Mouse (Mus musculus): ENCODE data around the gene Mog. TPM values are rescaled to one million over a fixed set of nuclear protein-coding genes. Genes with fewer than 3 reads are reported as not detected.
"Not testable (repeated sequence)": the region's sequence is repeated elsewhere in the genome, so short reads cannot be mapped to it uniquely, and the experiment has no call there.

Gene Mog
- polyA plus RNA-seq, 1 experiment from 2014 or later, result 2.9 TPM

GRCm38 (mm10) chr17:36990630-36991029, 32.6 kb downstream of the Mog start:
- 89% methylated on average over 5 of the region's 6 CpGs for WGBS
- not testable (repeated sequence) for H3K4me2 ChIP-seq (ENCODE audit: low read length); H3K9ac ChIP-seq (replicated peaks; ENCODE audit: low read depth, low read length); H3K36me3 ChIP-seq (ENCODE audit: control insufficient read depth, insufficient read depth); H3K4me3 ChIP-seq (replicated peaks; ENCODE audit: low read length); ATAC-seq; H3K9me3 ChIP-seq (ENCODE audit: control insufficient read depth, low read length); H3K27ac ChIP-seq (ENCODE audit: low read length); H3K4me1 ChIP-seq (replicated peaks; ENCODE audit: control insufficient read depth, insufficient read depth, low read length)
- H3K27me3 ChIP-seq (replicated peaks; ENCODE audit: control insufficient read depth, insufficient read depth, low read length), result peaks cover 19% of the 10 kb centered on the region

DNA sequence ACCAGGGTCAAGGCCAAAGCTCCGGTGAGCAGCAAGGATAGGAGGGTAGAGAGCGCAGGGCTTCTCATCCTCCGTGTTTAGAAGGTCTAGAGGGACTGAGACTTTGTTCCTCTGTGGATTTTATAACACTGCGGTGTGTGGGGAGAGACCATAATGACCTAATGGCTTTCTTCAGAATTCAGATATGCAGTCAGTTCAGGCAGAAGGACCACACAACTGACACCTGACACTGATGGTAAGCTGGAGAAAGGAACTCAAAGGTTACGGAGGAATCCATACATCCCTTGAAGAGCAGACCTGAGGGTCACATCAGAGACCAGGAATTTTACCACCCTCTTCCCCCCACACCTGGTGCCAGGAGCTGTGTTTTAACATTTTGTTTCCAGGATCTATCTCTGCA, 33.8 kb downstream of the Mog start, which contains the start of gene H2-M5:
H2-M5 (minus strand) TSS at position 101 of the 400 bp plus-strand sequence.
- WGBS, result 20% methylated on average over 5 of the region's 5 CpGs
- Histone ChIP-seq H3K27me3 (replicated peaks; ENCODE audit: control insufficient read depth, insufficient read depth, low read length) (peaks cover 19% of the 10 kb centered on the region), H3K27ac (ENCODE audit: low read length) (no peak within 1 kb of the TSS), H3K4me2 (ENCODE audit: low read length) (peak within 1 kb of the TSS; percentile 5; the same call in 1 of the 2 replicates), H3K9ac (replicated peaks; ENCODE audit: low read depth, low read length) (no peak within 1 kb of the TSS), H3K36me3 (ENCODE audit: control insufficient read depth, insufficient read depth) (no peaks in the 10 kb centered on the region), H3K4me3 (replicated peaks; ENCODE audit: low read length) (0 out of 2 replicates have a peak within 1 kb of the TSS, but pooled peaks have one; percentile 9), H3K4me1 (replicated peaks; ENCODE audit: control insufficient read depth, insufficient read depth, low read length) (no peaks in the 10 kb centered on the region), H3K9me3 (ENCODE audit: control insufficient read depth, low read length) (no peaks in the 10 kb centered on the region)
- ATAC-seq, result no peak

DNA sequence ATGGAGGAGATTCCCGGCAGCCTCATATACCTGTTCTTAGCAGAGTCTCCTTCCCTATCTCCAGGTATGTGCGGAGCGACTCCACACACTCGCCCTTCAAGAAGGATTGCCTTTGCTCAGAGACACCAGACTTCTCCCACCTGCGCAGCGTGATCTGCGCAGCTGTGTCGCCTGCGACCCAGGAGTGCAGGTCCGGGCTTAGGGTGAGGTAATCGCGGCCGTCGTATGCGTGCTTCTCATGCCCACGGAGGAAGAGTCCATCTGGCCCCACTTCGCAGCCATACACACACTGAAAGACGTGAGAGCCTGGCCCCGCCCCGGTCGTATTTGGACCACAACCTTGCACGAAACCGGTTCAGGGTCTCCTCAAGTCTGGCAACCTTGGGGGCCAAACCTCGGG, 34.7 kb downstream of the Mog start:
- peak overlapping the region; percentile 5; the same call in 1 of the 2 replicates for H3K4me2 ChIP-seq (ENCODE audit: low read length)
- H3K9me3 ChIP-seq (ENCODE audit: control insufficient read depth, low read length), result no peaks in the 10 kb centered on the region
- H3K27me3 ChIP-seq (replicated peaks; ENCODE audit: control insufficient read depth, insufficient read depth, low read length), result peaks cover 19% of the 10 kb centered on the region
- H3K27ac ChIP-seq (ENCODE audit: low read length), result no peak overlapping the region
- 0 out of 2 replicates have a peak overlapping the region, but pooled peaks have one; percentile 9 for H3K4me3 ChIP-seq (replicated peaks; ENCODE audit: low read length)
- no peaks in the 10 kb centered on the region for H3K36me3 ChIP-seq (ENCODE audit: control insufficient read depth, insufficient read depth)
- WGBS, result 6% methylated on average over 24 of the region's 24 CpGs
- H3K9ac ChIP-seq (replicated peaks; ENCODE audit: low read depth, low read length), result no peak overlapping the region
- ATAC-seq, result 0 out of 2 replicates have a peak, but pooled peaks have one; percentile 12
- H3K4me1 ChIP-seq (replicated peaks; ENCODE audit: control insufficient read depth, insufficient read depth, low read length), result no peaks in the 10 kb centered on the region

DNA sequence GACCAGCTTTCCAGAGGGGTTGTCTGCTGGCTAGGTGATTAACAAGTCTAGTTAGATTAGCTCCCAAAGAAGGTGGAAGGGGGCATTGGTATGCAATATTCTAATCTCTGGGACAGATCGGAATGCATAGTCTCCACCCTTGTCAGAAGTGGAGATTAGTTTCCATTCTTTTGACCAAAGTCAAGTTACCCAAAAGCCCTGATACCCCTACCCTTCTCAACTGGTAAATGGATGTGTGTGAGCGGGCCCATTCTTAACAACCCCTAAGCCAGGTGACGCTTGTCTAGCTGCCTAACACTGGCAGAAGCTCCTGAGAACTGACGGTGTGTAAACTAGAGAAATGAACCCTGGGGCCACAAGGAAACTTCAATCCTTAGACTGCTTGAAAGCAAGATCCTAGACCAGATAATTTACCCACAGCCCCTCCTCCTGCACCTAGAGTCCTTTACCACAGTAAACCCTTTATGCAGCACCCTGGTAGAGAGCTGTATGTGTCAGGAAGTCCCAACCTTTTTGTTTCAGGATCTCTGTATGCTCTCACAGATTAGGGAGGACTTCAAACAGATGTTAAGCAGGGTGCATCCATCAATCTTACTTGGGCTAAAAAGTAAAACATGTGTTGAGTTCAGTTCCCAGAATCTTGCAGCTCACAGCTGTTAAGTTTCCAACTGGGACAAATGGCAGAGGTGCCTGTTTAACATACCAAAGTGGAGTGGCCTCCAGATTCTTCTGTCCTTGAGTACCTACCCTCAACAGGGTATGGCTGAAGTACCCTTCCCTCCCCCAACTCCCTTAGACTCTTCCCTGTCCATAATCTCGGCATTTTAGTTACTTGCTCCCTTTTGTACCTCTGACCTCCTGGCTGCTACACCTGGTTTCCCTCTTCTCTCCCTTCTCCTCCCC, 40.7 kb downstream of the Mog start:
- ATAC-seq, result no peak
- H3K27me3 ChIP-seq (replicated peaks; ENCODE audit: control insufficient read depth, insufficient read depth, low read length), result peaks cover 3% of the 10 kb centered on the region; the same call in 1 of the 2 replicates
- no peaks in the 10 kb centered on the region for H3K4me1 ChIP-seq (replicated peaks; ENCODE audit: control insufficient read depth, insufficient read depth, low read length)

GRCm38 (mm10) chr17:36981845-36982244, 41.4 kb downstream of the Mog start:
- H3K27ac ChIP-seq (ENCODE audit: low read length), result no peak overlapping the region
- H3K4me2 ChIP-seq (ENCODE audit: low read length), result no peak overlapping the region
- no peaks in the 10 kb centered on the region for H3K36me3 ChIP-seq (ENCODE audit: control insufficient read depth, insufficient read depth)
- H3K27me3 ChIP-seq (replicated peaks; ENCODE audit: control insufficient read depth, insufficient read depth, low read length), result no peaks in the 10 kb centered on the region
- no peaks in the 10 kb centered on the region for H3K9me3 ChIP-seq (ENCODE audit: control insufficient read depth, low read length)
- no peak for ATAC-seq
- H3K4me1 ChIP-seq (replicated peaks; ENCODE audit: control insufficient read depth, insufficient read depth, low read length), result no peaks in the 10 kb centered on the region
- 5% methylated on average over 4 of the region's 4 CpGs for WGBS
- H3K9ac ChIP-seq (replicated peaks; ENCODE audit: low read depth, low read length), result no peak overlapping the region
- no peak overlapping the region for H3K4me3 ChIP-seq (replicated peaks; ENCODE audit: low read length)

More for the DNA sequence above, 40.7 kb downstream of the Mog start:
- Histone ChIP-seq H3K36me3 (ENCODE audit: control insufficient read depth, insufficient read depth) (no peaks in the 10 kb centered on the region), H3K4me3 (replicated peaks; ENCODE audit: low read length) (no peak overlapping the region), H3K9me3 (ENCODE audit: control insufficient read depth, low read length) (no peaks in the 10 kb centered on the region), H3K27ac (ENCODE audit: low read length) (no peak overlapping the region), H3K9ac (replicated peaks; ENCODE audit: low read depth, low read length) (no peak overlapping the region), H3K4me2 (ENCODE audit: low read length) (no peak overlapping the region)
- 40% methylated on average over 5 of the region's 5 CpGs for WGBS

- no peak within 1 kb of the TSS for H3K9ac ChIP-seq (replicated peaks; ENCODE audit: low read depth, low read length)
- WGBS, result 10% methylated on average over 18 of the region's 18 CpGs
- ATAC-seq, result no peak
These were observed 41.9 kb downstream of the Mog start, which contains the start of gene 2410137M14Rik for GRCm38 (mm10) chr17:36981221-36981813. TSS of gene 2410137M14Rik (minus strand) at chr17:36981237.

DNA sequence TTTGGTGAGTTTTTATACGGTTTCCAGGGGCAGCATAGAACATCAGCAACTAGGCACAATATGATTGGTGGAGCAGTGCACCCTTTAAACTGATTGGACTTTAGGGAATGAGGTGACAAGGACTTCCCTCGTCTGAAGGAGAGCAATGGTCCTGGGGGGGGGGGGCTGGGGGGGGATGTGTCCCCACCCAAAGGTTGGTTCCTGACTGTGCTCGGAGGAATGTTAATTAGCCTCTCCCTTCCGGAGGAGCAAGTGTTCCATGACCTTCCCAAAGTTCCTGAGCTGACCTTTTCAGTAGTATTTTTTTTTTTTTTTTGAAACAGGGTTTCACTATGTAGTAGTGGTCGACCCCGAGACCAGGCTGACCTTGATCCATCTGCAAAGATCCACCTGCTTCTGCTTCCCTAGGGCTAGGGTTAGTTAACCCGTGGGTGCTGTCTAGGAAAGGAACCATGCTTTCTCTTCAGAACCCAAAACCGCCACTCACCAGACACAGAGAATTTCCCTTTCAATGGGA, 49.9 kb downstream of the Mog start:
- H3K4me1 ChIP-seq (replicated peaks; ENCODE audit: control insufficient read depth, insufficient read depth, low read length), result no peaks in the 10 kb centered on the region
- no peak for ATAC-seq
- no peak overlapping the region for H3K4me3 ChIP-seq (replicated peaks; ENCODE audit: low read length)
- WGBS, result 79% methylated on average over 8 of the region's 8 CpGs
- no peaks in the 10 kb centered on the region for H3K36me3 ChIP-seq (ENCODE audit: control insufficient read depth, insufficient read depth)
- H3K4me2 ChIP-seq (ENCODE audit: low read length), result no peak overlapping the region
- no peak overlapping the region for H3K9ac ChIP-seq (replicated peaks; ENCODE audit: low read depth, low read length)
- H3K27me3 ChIP-seq (replicated peaks; ENCODE audit: control insufficient read depth, insufficient read depth, low read length), result no peaks in the 10 kb centered on the region
- H3K9me3 ChIP-seq (ENCODE audit: control insufficient read depth, low read length), result no peaks in the 10 kb centered on the region
- no peak overlapping the region for H3K27ac ChIP-seq (ENCODE audit: low read length)

More at GRCm38 (mm10) chr17:36981221-36981813, 41.9 kb downstream of the Mog start, which contains the start of gene 2410137M14Rik:
- Histone ChIP-seq H3K4me1 (replicated peaks; ENCODE audit: control insufficient read depth, insufficient read depth, low read length) (no peaks in the 10 kb centered on the region), H3K27ac (ENCODE audit: low read length) (no peak within 1 kb of the TSS), H3K27me3 (replicated peaks; ENCODE audit: control insufficient read depth, insufficient read depth, low read length) (no peaks in the 10 kb centered on the region), H3K36me3 (ENCODE audit: control insufficient read depth, insufficient read depth) (no peaks in the 10 kb centered on the region), H3K9me3 (ENCODE audit: control insufficient read depth, low read length) (no peaks in the 10 kb centered on the region), H3K4me3 (replicated peaks; ENCODE audit: low read length) (no peak within 1 kb of the TSS), H3K4me2 (ENCODE audit: low read length) (no peak within 1 kb of the TSS)

GRCm38 (mm10) chr17:36972791-36973190, 50.4 kb downstream of the Mog start:
- H3K4me2 ChIP-seq (ENCODE audit: low read length), result no peak overlapping the region
- no peaks in the 10 kb centered on the region for H3K9me3 ChIP-seq (ENCODE audit: control insufficient read depth, low read length)
- ATAC-seq, result no peak
- H3K4me3 ChIP-seq (replicated peaks; ENCODE audit: low read length), result no peak overlapping the region
- H3K9ac ChIP-seq (replicated peaks; ENCODE audit: low read depth, low read length), result no peak overlapping the region
- no peaks in the 10 kb centered on the region for H3K4me1 ChIP-seq (replicated peaks; ENCODE audit: control insufficient read depth, insufficient read depth, low read length)
- H3K27me3 ChIP-seq (replicated peaks; ENCODE audit: control insufficient read depth, insufficient read depth, low read length), result no peaks in the 10 kb centered on the region
- no peaks in the 10 kb centered on the region for H3K36me3 ChIP-seq (ENCODE audit: control insufficient read depth, insufficient read depth)
- 87% methylated on average over 3 of the region's 3 CpGs for WGBS
- H3K27ac ChIP-seq (ENCODE audit: low read length), result no peak overlapping the region
